Mouse (Mus musculus): ENCODE measurements around the gene Dut.

Dut gene

GRCm38 (mm10) chr2:125303764-125304384 is 56.9 kb downstream of the Dut start:
- DNase-seq (ENCODE audit: low spot score): no peak

- DNase-seq (ENCODE audit: low spot score): no peak
Observed at GRCm38 (mm10) chr2:125304746-125305145, 57.8 kb downstream of the Dut start.

DNA sequence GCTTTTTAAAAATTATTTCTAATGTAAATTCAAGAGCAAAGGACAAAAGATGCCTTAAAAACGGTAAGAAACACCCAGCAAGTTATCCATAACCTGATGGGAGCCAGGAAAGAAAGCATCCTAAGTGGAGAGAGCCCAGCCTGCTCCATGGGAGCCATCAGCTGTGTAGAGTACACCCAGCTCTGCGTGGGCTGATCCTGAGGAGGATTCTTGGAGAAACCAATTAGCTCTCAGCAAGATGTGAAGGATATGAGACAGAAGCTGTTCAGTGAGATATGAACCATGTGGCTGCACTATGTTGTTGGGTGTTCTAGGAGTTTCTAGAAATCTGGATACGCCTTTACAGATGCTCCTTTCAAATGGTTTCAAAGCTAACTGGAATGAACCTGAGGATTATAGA is 58.7 kb downstream of the Dut start:
- DNase-seq (ENCODE audit: low spot score): no peak
